Mouse (Mus musculus) left cerebral cortex, postnatal 25 days (tissue): ENCODE measurements at regions not wholly inside any gene's neighbourhood (a gene's known extent, or its start where the extent isn't known, plus 50 kb on each side); places are given as distances from the start of the nearest gene placed in this dataset.

Experiments used
- DNase-seq, 2 experiments: peaks; one replicate each; pipeline ENCODE4 v3.0.0; 2022; ENCODE audit warnings: low spot score in 2 of 2, mixed read lengths in 1 of 2
- intact Hi-C: fragments of 180-260 bp; cut with DNase I; formaldehyde crosslinking; loops from one replicate; pipeline ENCODE4 v1.15.1; 2025

GRCm38 (mm10) chr9:113371718-113372306, 336.2 kb downstream of the Pdcd6ip start:
- intact Hi-C loops: loop anchor here (1.0 kb wide), 1 partner anchor 14 kb away; no protein-coding TSS in a partner anchor
- DNase-seq: peak in 1 of 2 experiments; percentile 79

- no peak for DNase-seq
- intact Hi-C loops: loop anchor here (5.0 to 10.0 kb wide), 2 partner anchors 84 to 323 kb away; no protein-coding TSS in a partner anchor
These were observed 360.1 kb downstream of the Pdcd6ip start for GRCm38 (mm10) chr9:113347942-113348341.

- intact Hi-C loops: loop anchor here (5.0 to 10.0 kb wide), 2 partner anchors 86 to 322 kb away; no protein-coding TSS in a partner anchor
- DNase-seq: peak; percentile 55 to 86
These were observed 361.5 kb downstream of the Pdcd6ip start for GRCm38 (mm10) chr9:113346531-113346930.

GRCm38 (mm10) chr9:113342131-113342530, 365.9 kb downstream of the Pdcd6ip start:
- DNase-seq: peak; percentile 51 to 92
- intact Hi-C loops: loop anchor here (1.0 to 10.0 kb wide), 12 partner anchors 60 to 317 kb away; no protein-coding TSS in a partner anchor

- DNase-seq: peak; percentile 40 to 86
- intact Hi-C loops: loop anchor here (2.0 to 10.0 kb wide), 6 partner anchors 38 to 316 kb away; no protein-coding TSS in a partner anchor
These were observed 367.2 kb downstream of the Pdcd6ip start for GRCm38 (mm10) chr9:113340838-113341237.

- peak in 1 of 2 experiments; percentile 72 for DNase-seq
- intact Hi-C loops: loop anchor here (2.0 to 10.0 kb wide), 6 partner anchors 37 to 315 kb away; no protein-coding TSS in a partner anchor
These were observed 368.0 kb downstream of the Pdcd6ip start for GRCm38 (mm10) chr9:113340036-113340435.

- DNase-seq: no peak
- intact Hi-C loops: no loop called here
These were observed 383.6 kb downstream of the Pdcd6ip start for GRCm38 (mm10) chr9:113324489-113324888.

GRCm38 (mm10) chr9:113309707-113310574, 398.1 kb downstream of the Pdcd6ip start:
- DNase-seq: no peak
- intact Hi-C loops: no loop called here

- peak; percentile 26 to 85 for DNase-seq
- intact Hi-C loops: no loop called here
These were observed 402.3 kb downstream of the Pdcd6ip start for GRCm38 (mm10) chr9:113305761-113306160.

- intact Hi-C loops: loop anchor here (2.0 kb wide), 1 partner anchor 38 kb away; no protein-coding TSS in a partner anchor
- peak in 1 of 2 experiments; percentile 76 for DNase-seq
These were observed 405.6 kb downstream of the Pdcd6ip start for GRCm38 (mm10) chr9:113302429-113302828.

- intact Hi-C loops: no loop called here
- peak; percentile 62 to 71 for DNase-seq
These were observed 407.2 kb downstream of the Pdcd6ip start for GRCm38 (mm10) chr9:113300846-113301245.

GRCm38 (mm10) chr9:113299900-113300299, 408.2 kb downstream of the Pdcd6ip start:
- intact Hi-C loops: loop anchor here (5.0 kb wide), 1 partner anchor 53 kb away; no protein-coding TSS in a partner anchor
- DNase-seq: peak; percentile 33 to 88

- DNase-seq: peak in 1 of 2 experiments; percentile 76
- intact Hi-C loops: loop anchor here (5.0 kb wide), 1 partner anchor 49 kb away; no protein-coding TSS in a partner anchor
These were observed 412.1 kb downstream of the Pdcd6ip start for GRCm38 (mm10) chr9:113295850-113296467.

- intact Hi-C loops: no loop called here
- peak in 1 of 2 experiments; percentile 60 for DNase-seq
These were observed 420.7 kb downstream of the Pdcd6ip start for GRCm38 (mm10) chr9:113287397-113287796.

GRCm38 (mm10) chr9:113283244-113283643, 424.8 kb downstream of the Pdcd6ip start:
- intact Hi-C loops: loop anchor here (5.0 kb wide), 1 partner anchor 59 kb away; no protein-coding TSS in a partner anchor
- peak in 1 of 2 experiments; percentile 73 for DNase-seq

GRCm38 (mm10) chr9:113270595-113270994, 437.5 kb downstream of the Pdcd6ip start:
- DNase-seq: no peak
- intact Hi-C loops: no loop called here

GRCm38 (mm10) chr9:113267696-113268095, 440.4 kb downstream of the Pdcd6ip start:
- DNase-seq: no peak
- intact Hi-C loops: no loop called here

GRCm38 (mm10) chr9:113263636-113264035, 444.4 kb downstream of the Pdcd6ip start:
- peak; percentile 74 to 97 for DNase-seq
- intact Hi-C loops: loop anchor here (1.0 to 5.0 kb wide), 6 partner anchors 15 to 369 kb away; no protein-coding TSS in a partner anchor

GRCm38 (mm10) chr9:113260296-113260695, 447.8 kb downstream of the Pdcd6ip start:
- peak in 1 of 2 experiments; percentile 63 for DNase-seq
- intact Hi-C loops: loop anchor here (5.0 kb wide), 4 partner anchors 83 to 372 kb away; no protein-coding TSS in a partner anchor
